Mouse (Mus musculus) liver, embryonic 12.5 days (tissue): ENCODE data around the gene Endou. TPM values are rescaled to one million over a fixed set of nuclear protein-coding genes. Genes with fewer than 3 reads are reported as not detected.

ENCODE experiments used
- ATAC-seq: fragments of 200-750 bp; cut with Nextera tagmentation; 2 replicates; pipeline ENCODE4 v1.8.0; 2017; ENCODE audit warnings: moderate number of reproducible peaks, mild to moderate bottlenecking, moderate library complexity
- H3K27ac ChIP-seq: fragments of 300-500 bp; sonication (generic); 2 replicates; pipeline ENCODE4 v1.5.1; 2016; ENCODE audit warnings: mild to moderate bottlenecking
- H3K27me3 ChIP-seq: fragments of 300-500 bp; sonication (generic); replicated peaks from 2 replicates; pipeline ENCODE4 v1.6.1; 2016; ENCODE audit warnings: mild to moderate bottlenecking, moderate library complexity
- H3K36me3 ChIP-seq: fragments of 300-500 bp; sonication (generic); 2 replicates; pipeline ENCODE4 v1.6.1; 2016; ENCODE audit warnings: mild to moderate bottlenecking, moderate library complexity
- H3K4me1 ChIP-seq: fragments of 300-500 bp; sonication (generic); 2 replicates; pipeline ENCODE4 v1.6.1; 2016
- H3K4me2 ChIP-seq: fragments of 300-500 bp; sonication (generic); 2 replicates; pipeline ENCODE4 v1.6.1; 2016; ENCODE audit warnings: mild to moderate bottlenecking, moderate library complexity
- H3K4me3 ChIP-seq: fragments of 300-500 bp; sonication (generic); 2 replicates; pipeline ENCODE4 v1.5.1; 2016; ENCODE audit warnings: mild to moderate bottlenecking, moderate library complexity
- H3K9ac ChIP-seq: fragments of 300-500 bp; sonication (generic); 2 replicates; pipeline ENCODE4 v1.6.1; 2016; ENCODE audit warnings: mild to moderate bottlenecking, moderate library complexity
- H3K9me3 ChIP-seq: fragments of 300-500 bp; sonication (generic); replicated peaks from 2 replicates; pipeline ENCODE4 v1.6.1; 2016; ENCODE audit warnings: mild to moderate bottlenecking, moderate library complexity
- WGBS: fragments of 180-500 bp; shearing (Covaris S2); methylation state at CpG from one replicate; pipeline ENCODE4 v1.1.7; 2016; ENCODE audit not compliant: insufficient replicate concordance; 5-methylcytosine and 5-hydroxymethylcytosine counted together
- polyA plus RNA-seq: library from polyadenylated mRNA; unstranded; fragments of >200 nt; fragmentation: Nextera tagmentation; extraction: Ambion mirVana; gene quantifications from 2 replicates; pipeline ENCODE4 v1.2.1, GENCODE M21; 2016

Endou gene
- polyA plus RNA-seq, 1 experiment from 2014 or later, result not detected

DNA sequence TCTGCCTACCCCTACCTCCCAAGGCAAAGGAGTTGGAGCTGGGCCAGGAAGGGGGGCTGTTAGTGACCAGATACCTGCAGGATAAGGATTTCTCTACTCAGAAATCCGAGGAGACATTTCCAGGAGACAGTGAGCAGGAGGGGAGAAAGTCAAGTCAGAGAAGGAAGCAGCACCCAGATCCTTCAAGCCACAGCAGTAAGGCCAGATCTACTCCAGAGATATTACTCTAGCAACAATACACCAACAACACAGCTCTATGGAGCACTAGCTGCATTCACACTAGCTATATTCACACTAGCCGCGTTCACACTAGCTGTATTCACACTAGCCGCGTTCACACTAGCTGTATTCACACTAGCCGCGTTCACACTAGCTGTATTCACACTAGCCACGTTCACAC is 16.1 kb downstream of the Endou start:
- Histone ChIP-seq H3K36me3 (no peaks in the 10 kb centered on the region), H3K9ac (no peak overlapping the region), H3K9me3 (no peaks in the 10 kb centered on the region), H3K4me1 (no peaks in the 10 kb centered on the region), H3K4me2 (no peak overlapping the region), H3K4me3 (no peak overlapping the region), H3K27me3 (peaks cover 23% of the 10 kb centered on the region), H3K27ac (no peak overlapping the region)
- ATAC-seq, result no peak
- 75% methylated on average over 8 of the region's 8 CpGs for WGBS

DNA sequence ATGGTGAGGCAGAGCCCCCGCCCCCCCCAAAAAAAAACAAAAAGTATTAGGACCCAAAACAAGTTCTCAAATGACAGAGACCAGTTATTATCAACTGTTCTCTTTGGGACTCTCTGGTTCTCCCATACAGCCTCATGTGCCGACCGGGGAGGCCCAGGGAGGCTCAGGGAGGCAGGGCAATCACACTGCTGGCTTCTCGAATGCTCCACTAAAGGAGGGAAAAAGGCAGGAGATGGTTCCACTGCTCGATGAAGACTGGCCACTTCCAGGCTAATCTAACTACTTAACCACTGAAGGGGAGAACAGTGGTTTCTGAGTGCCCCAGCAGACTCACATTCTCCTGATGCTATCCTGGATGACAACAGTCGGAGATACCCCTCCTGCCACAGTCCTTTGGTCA is 18.6 kb downstream of the Endou start:
- Histone ChIP-seq H3K36me3 (no peaks in the 10 kb centered on the region), H3K4me1 (no peaks in the 10 kb centered on the region), H3K27ac (no peak overlapping the region), H3K4me3 (no peak overlapping the region), H3K9ac (no peak overlapping the region), H3K4me2 (no peak overlapping the region), H3K27me3 (peaks cover 15% of the 10 kb centered on the region), H3K9me3 (no peaks in the 10 kb centered on the region)
- WGBS, result 56% methylated on average over 6 of the region's 6 CpGs
- no peak for ATAC-seq

DNA sequence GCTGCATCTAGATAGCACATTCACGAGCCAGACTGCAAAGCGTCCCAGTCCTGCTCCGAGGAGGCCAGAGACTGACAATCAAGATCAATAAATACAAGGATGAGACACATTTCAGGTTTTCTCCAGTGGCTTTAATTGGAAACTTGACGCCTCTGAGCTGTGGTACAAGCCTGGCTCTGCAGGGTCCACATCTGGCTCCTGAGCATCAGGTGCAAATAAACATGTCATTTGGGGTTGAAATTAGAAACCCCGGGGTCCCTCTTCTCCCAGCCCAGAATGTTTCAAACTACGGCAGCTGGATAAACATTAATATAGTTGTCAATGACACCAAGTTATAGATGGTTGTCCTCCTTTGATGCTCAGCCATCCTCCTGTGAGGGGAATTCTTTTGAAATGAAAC is 20.2 kb downstream of the Endou start:
- Histone ChIP-seq H3K27ac (no peak overlapping the region), H3K4me2 (no peak overlapping the region), H3K36me3 (no peaks in the 10 kb centered on the region), H3K9ac (no peak overlapping the region), H3K9me3 (no peaks in the 10 kb centered on the region), H3K27me3 (peaks cover 15% of the 10 kb centered on the region), H3K4me1 (peaks cover 7% of the 10 kb centered on the region), H3K4me3 (no peak overlapping the region)
- ATAC-seq, result no peak
- 67% methylated on average over 6 of the region's 6 CpGs for WGBS

DNA sequence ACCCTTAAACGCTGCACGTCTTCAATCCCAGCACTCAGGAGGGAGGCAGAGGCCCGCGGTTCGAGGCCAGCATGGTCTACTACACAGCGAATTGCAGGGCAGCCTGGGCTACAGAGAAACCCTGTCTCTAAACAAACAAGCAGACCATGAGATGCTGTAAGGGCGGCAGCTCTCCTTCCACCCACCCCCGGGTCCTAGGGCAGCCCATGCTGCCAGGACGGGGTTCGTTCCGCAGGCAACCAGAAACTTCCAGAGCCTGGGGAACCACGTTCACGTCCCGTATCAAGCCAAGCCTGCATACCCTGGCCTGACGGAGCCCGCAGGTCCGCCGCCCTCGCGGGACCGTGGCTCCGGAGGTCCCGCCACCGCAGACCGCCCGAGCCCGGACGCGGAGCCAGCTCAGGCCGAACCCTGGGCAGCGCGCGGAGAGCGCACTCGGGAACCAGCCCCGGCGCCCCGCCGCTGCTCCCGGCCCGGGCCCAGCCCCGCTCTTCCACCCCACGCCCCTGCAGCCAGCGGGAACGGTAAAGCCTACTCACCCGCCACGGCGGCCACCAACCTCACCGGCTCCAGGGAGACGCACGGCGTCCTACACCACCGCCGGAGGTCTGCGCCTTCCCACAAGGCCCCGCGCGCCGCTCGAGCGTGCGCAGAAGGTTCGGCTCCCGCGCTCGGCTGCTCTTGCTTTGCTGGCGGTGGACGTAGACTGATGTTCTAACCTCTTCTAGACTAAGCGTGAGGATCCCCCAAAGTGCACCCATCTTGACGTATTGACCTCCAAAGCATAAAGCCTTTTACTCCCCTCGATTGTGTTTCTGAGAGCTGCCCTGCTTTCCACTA is 25.7 kb downstream of the Endou start, which contains the start of gene Rpap3:
TSS of gene Rpap3 (minus strand) at position 615 of the 840 bp plus-strand sequence.
- H3K27me3 ChIP-seq, result peaks cover under 1% of the 10 kb centered on the region; the same call in 1 of the 2 replicates
- ATAC-seq, result peak; percentile 94
- peak within 1 kb of the TSS; percentile 88 for H3K4me3 ChIP-seq
- WGBS, result under 1% methylated on average over 58 of the region's 71 CpGs
- peaks cover 33% of the 10 kb centered on the region for H3K36me3 ChIP-seq
- H3K9me3 ChIP-seq, result no peaks in the 10 kb centered on the region
- H3K4me2 ChIP-seq, result peak within 1 kb of the TSS; percentile 93
- H3K9ac ChIP-seq, result peak within 1 kb of the TSS; percentile 90
- H3K27ac ChIP-seq, result peak within 1 kb of the TSS; percentile 69
- H3K4me1 ChIP-seq, result peaks cover 24% of the 10 kb centered on the region

DNA sequence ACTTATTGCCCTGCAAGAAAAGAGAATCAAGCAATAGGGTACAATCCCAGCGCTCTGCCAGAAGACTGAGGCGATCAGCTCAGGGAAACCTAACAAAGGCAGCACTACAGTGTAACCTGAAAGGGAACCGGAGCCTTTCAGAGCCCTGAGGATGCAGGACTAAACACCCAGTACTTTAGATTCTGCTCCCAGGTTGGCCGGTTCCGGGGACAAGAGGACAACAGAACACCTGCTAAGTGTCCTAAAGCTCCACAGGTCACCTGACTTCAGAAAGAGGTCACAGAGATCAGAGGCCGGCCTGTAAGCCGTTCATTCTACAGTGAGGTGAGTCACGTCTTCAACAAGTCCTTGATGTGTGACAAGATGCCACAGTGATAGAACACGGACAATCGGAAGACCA is 34.5 kb downstream of the Endou start:
- peaks cover 97% of the 10 kb centered on the region for H3K36me3 ChIP-seq

DNA sequence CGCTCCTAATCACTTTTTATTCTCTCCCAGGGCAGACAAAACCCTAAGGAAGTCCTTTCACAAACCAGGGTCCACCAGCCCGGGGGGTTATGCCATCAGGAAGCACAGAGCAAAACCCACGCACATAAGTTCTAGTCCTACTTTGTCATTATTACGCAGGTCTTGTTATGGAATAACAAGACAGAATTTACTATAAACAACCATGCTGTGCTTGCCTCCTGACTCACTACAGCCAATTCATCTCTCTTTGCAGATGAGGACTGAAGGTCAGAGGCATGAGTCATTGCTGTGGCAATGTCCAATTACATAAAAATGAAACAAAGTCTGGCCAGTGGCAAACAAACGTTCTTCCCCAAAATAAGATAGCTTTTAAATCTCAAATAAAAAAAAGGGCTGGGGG is 37.7 kb downstream of the Endou start:
- no peaks in the 10 kb centered on the region for H3K4me1 ChIP-seq
- no peak overlapping the region for H3K4me3 ChIP-seq
- no peaks in the 10 kb centered on the region for H3K9me3 ChIP-seq
- H3K36me3 ChIP-seq, result peaks cover 92% of the 10 kb centered on the region
- H3K27ac ChIP-seq, result no peak overlapping the region
- no peak overlapping the region for H3K4me2 ChIP-seq
- H3K9ac ChIP-seq, result no peak overlapping the region
- WGBS, result 83% methylated on average over 5 of the region's 5 CpGs
- ATAC-seq, result no peak
- H3K27me3 ChIP-seq, result no peaks in the 10 kb centered on the region

More for the DNA sequence above, 34.5 kb downstream of the Endou start:
- H3K9ac ChIP-seq, result no peak overlapping the region
- ATAC-seq, result no peak
- no peaks in the 10 kb centered on the region for H3K4me1 ChIP-seq
- no peak overlapping the region for H3K27ac ChIP-seq
- H3K27me3 ChIP-seq, result no peaks in the 10 kb centered on the region
- no peak overlapping the region for H3K4me2 ChIP-seq
- no peak overlapping the region for H3K4me3 ChIP-seq
- WGBS, result 84% methylated on average over 10 of the region's 10 CpGs
- no peaks in the 10 kb centered on the region for H3K9me3 ChIP-seq

DNA sequence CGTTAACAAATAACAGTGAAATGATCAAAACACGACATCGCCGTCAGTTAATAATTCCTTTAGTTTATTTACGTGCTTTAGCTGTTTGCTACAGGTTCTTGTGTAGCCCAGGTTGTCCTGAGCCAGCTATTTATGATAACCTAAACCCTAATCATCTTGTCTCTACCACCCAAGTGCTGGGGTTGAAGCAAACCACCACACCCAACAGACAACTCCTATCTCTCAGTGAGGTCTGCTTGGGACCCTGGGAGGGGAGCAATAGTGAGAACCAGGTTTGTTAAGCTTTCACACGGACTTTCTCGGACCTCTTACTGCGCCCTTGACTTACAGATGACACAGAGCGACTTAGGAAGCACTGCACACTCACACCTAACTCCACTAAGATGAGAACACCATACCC is 47.0 kb downstream of the Endou start:
- no peaks in the 10 kb centered on the region for H3K9me3 ChIP-seq
- H3K27me3 ChIP-seq, result no peaks in the 10 kb centered on the region
- no peak overlapping the region for H3K4me3 ChIP-seq
- H3K4me2 ChIP-seq, result no peak overlapping the region
- H3K27ac ChIP-seq, result no peak overlapping the region
- H3K4me1 ChIP-seq, result peaks cover 19% of the 10 kb centered on the region; the same call in 1 of the 2 replicates
- peaks cover 97% of the 10 kb centered on the region for H3K36me3 ChIP-seq
- H3K9ac ChIP-seq, result no peak overlapping the region
- WGBS, result 78% methylated on average over 9 of the region's 9 CpGs
- ATAC-seq, result peak; percentile 57; the same call in 1 of the 2 replicates

DNA sequence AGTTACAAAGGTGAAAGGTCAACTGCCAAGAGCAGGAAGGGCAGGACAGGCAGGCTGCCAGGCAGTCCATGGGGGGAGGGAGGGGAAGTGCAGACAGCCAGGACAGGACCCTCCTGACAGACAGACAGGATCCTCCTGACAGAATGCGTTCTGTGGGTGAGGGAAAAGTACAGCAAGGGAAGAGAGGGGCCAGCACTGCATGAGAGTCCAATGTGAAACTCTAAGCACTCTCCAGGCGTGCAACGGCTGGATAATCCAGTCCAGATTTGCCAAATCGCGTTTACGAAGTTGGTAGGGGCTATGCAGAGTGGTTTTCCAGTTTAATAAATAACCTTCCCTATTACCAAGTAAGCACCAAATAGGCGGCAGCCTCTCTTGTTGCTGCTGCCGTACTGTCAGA is 49.1 kb downstream of the Endou start:
- 81% methylated on average over 8 of the region's 8 CpGs for WGBS
- Histone ChIP-seq H3K9ac (no peak overlapping the region), H3K4me2 (0 out of 2 replicates have a peak overlapping the region, but pooled peaks have one; percentile 4), H3K9me3 (no peaks in the 10 kb centered on the region), H3K27me3 (no peaks in the 10 kb centered on the region), H3K4me1 (peaks cover 19% of the 10 kb centered on the region; the same call in 1 of the 2 replicates), H3K27ac (no peak overlapping the region), H3K4me3 (no peak overlapping the region), H3K36me3 (peaks cover 94% of the 10 kb centered on the region)
- peak; percentile 21; the same call in 1 of the 2 replicates for ATAC-seq

DNA sequence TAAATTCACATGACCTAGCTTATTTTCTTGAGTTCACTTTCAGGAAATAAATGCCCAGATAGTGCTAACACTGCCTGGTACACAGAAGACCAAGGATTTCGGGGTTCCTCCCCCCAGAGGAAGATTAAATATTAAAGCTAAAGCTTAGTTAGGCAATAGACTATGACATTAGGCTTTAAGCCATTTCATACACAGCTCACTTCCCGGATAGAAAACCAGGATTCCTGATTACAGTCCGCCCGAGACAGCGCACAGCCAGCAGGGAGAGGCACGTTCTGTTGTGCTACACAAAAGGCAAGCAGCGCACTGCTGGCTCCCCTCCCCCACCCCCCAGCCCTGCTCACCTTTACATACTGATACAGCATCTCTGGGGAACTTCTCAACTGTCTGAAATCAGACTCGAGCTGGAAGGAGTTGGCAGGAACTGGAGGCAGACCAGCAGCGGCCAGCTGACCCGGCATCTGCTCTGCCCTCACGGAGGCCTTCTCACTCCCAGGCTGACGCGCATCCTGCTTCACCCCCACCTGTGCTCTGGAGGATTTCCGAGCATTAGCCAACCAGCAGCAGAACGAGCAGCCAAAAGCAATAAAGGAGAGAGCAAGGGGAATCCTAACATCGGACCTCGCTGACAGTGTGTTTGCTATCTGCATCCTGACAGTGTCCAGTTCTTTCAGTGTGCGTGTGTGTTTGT is 51.0 kb downstream of the Endou start:
- Histone ChIP-seq H3K9ac (no peak overlapping the region), H3K9me3 (no peaks in the 10 kb centered on the region), H3K4me1 (peaks cover 19% of the 10 kb centered on the region; the same call in 1 of the 2 replicates), H3K36me3 (peaks cover 92% of the 10 kb centered on the region), H3K27me3 (no peaks in the 10 kb centered on the region), H3K27ac (no peak overlapping the region), H3K4me2 (no peak overlapping the region), H3K4me3 (no peak overlapping the region)
- ATAC-seq, result no peak
- WGBS, result 80% methylated on average over 18 of the region's 18 CpGs

DNA sequence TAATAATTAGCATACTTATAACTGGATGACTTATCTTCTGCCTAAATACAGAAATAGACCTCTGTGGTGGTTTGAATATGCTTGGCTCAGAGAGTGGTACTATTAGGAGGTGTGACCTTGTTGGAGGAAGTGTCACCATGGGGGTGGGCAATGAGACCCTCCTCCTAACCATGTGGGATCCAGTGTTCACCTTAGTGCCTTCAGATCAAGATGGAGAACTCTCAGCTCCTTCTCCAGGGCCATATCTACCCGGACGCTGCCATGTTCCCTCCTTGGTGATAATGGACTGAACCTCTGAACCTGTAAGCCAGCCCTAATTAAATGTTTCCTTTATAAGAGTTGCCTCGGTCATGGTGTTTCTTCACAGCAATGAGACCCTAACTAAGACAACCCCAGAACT is 53.8 kb downstream of the Endou start:
- H3K27ac ChIP-seq, result no peak overlapping the region
- no peaks in the 10 kb centered on the region for H3K9me3 ChIP-seq
- no peak overlapping the region for H3K9ac ChIP-seq
- H3K4me3 ChIP-seq, result no peak overlapping the region
- no peak for ATAC-seq
- 79% methylated on average over 3 of the region's 3 CpGs for WGBS
- peaks cover 81% of the 10 kb centered on the region for H3K36me3 ChIP-seq
- H3K4me1 ChIP-seq, result no peaks in the 10 kb centered on the region
- H3K27me3 ChIP-seq, result no peaks in the 10 kb centered on the region
- no peak overlapping the region for H3K4me2 ChIP-seq

DNA sequence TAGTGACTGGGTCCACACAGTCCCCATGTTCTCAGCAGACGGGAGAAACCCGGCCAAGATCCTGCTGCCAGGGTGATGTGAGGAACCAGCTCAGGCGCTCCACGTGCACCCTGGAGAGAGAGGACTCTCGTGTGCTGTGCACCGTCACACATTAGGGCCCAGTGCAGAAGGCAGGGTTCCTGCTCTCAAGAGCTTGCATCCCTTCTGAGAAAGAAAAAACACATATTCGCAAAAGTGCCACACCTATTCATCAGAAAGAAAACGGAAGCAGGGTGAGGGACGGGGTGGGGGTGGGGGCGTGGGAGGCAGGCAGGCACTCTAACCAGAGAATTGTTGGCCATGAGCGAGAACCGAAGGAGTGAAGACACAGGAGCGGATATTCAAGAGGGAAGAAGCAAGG is 55.2 kb downstream of the Endou start:
- H3K9ac ChIP-seq, result no peak overlapping the region
- no peak overlapping the region for H3K4me2 ChIP-seq
- 85% methylated on average over 13 of the region's 13 CpGs for WGBS
- no peaks in the 10 kb centered on the region for H3K27me3 ChIP-seq
- no peak overlapping the region for H3K27ac ChIP-seq
- no peak overlapping the region for H3K4me3 ChIP-seq
- no peaks in the 10 kb centered on the region for H3K9me3 ChIP-seq
- H3K4me1 ChIP-seq, result no peaks in the 10 kb centered on the region
- peaks cover 68% of the 10 kb centered on the region for H3K36me3 ChIP-seq
- ATAC-seq, result no peak

DNA sequence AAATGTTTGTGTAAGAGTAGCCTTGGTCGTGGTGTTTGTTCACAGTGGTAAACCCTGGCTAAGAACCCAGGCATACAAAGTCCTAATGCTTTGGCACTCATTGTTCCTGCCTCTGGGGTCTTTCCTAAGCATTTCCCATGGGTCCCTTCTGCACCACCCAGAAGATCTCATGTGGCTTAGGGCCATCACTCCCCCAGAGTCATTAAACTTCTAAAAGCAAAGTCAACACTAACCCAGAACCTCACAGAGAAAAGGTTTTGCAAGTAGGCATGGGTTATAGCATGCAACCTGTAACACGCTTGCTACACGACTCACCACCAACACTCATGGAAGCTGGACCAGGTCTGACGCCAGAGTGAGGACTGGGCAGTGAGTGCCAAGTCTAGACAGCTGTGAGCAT is 56.7 kb downstream of the Endou start:
- H3K9ac ChIP-seq, result no peak overlapping the region
- ATAC-seq, result no peak
- no peaks in the 10 kb centered on the region for H3K27me3 ChIP-seq
- H3K27ac ChIP-seq, result no peak overlapping the region
- no peak overlapping the region for H3K4me2 ChIP-seq
- WGBS, result 81% methylated on average over 4 of the region's 4 CpGs
- H3K9me3 ChIP-seq, result no peaks in the 10 kb centered on the region
- H3K4me3 ChIP-seq, result no peak overlapping the region
- H3K4me1 ChIP-seq, result no peaks in the 10 kb centered on the region
- peaks cover 54% of the 10 kb centered on the region for H3K36me3 ChIP-seq
